Mouse (Mus musculus) cerebellum, postnatal 25 days (tissue): ENCODE measurements around the gene Sytl2.

ENCODE experiments used
- DNase-seq, 2 experiments: peaks; one replicate each; pipeline ENCODE4 v3.0.0; 2021; ENCODE audit warnings: mixed read lengths in 2 of 2

Gene Sytl2

GRCm38 (mm10) chr7:90312151-90312883 is 10.3 kb downstream of the Sytl2 start:
- DNase-seq = no peak

GRCm38 (mm10) chr7:90313421-90313820 is 11.4 kb downstream of the Sytl2 start:
- DNase-seq = no peak

- DNase-seq = no peak
Observed at GRCm38 (mm10) chr7:90316823-90317222, 14.8 kb downstream of the Sytl2 start.

- DNase-seq = no peak
Observed at GRCm38 (mm10) chr7:90319446-90319845, 17.4 kb downstream of the Sytl2 start.

GRCm38 (mm10) chr7:90320124-90320523 is 18.1 kb downstream of the Sytl2 start:
- no peak for DNase-seq

- no peak for DNase-seq
Observed at GRCm38 (mm10) chr7:90325166-90325565, 23.1 kb downstream of the Sytl2 start.

- DNase-seq = no peak
Observed at GRCm38 (mm10) chr7:90330200-90330599, 28.1 kb downstream of the Sytl2 start.

- DNase-seq = peak in 1 of 2 experiments; percentile 22
Observed at GRCm38 (mm10) chr7:90332483-90333065, 30.5 kb downstream of the Sytl2 start.

- DNase-seq = no peak
Observed at GRCm38 (mm10) chr7:90334362-90334761, 32.3 kb downstream of the Sytl2 start.

GRCm38 (mm10) chr7:90334831-90335230 is 32.8 kb downstream of the Sytl2 start:
- DNase-seq = no peak

- no peak for DNase-seq
Observed at GRCm38 (mm10) chr7:90335755-90336194, 33.7 kb downstream of the Sytl2 start.

- DNase-seq = no peak
Observed at GRCm38 (mm10) chr7:90341212-90341957, 39.3 kb downstream of the Sytl2 start.

GRCm38 (mm10) chr7:90344903-90345302 is 42.9 kb downstream of the Sytl2 start:
- no peak for DNase-seq

- no peak for DNase-seq
Observed at GRCm38 (mm10) chr7:90347779-90348437, 45.9 kb downstream of the Sytl2 start.

GRCm38 (mm10) chr7:90349014-90349413 is 47.0 kb downstream of the Sytl2 start:
- DNase-seq = no peak

- no peak for DNase-seq
Observed at GRCm38 (mm10) chr7:90352183-90352582, 50.1 kb downstream of the Sytl2 start.

GRCm38 (mm10) chr7:90353488-90354228 is 51.6 kb downstream of the Sytl2 start:
- no peak for DNase-seq

- DNase-seq = no peak
Observed at GRCm38 (mm10) chr7:90354229-90354604, 52.2 kb downstream of the Sytl2 start.

- no peak for DNase-seq
Observed at GRCm38 (mm10) chr7:90355454-90355853, 53.4 kb downstream of the Sytl2 start.

GRCm38 (mm10) chr7:90355995-90356394 is 53.9 kb downstream of the Sytl2 start:
- no peak for DNase-seq

GRCm38 (mm10) chr7:90362788-90363187 is 60.7 kb downstream of the Sytl2 start:
- no peak for DNase-seq

- peak; percentile 60 to 71 for DNase-seq
Observed at GRCm38 (mm10) chr7:90370071-90370851, 68.2 kb downstream of the Sytl2 start.
